ENCODE assay signal across 8 mouse cellular contexts in the genomic region with DNA sequence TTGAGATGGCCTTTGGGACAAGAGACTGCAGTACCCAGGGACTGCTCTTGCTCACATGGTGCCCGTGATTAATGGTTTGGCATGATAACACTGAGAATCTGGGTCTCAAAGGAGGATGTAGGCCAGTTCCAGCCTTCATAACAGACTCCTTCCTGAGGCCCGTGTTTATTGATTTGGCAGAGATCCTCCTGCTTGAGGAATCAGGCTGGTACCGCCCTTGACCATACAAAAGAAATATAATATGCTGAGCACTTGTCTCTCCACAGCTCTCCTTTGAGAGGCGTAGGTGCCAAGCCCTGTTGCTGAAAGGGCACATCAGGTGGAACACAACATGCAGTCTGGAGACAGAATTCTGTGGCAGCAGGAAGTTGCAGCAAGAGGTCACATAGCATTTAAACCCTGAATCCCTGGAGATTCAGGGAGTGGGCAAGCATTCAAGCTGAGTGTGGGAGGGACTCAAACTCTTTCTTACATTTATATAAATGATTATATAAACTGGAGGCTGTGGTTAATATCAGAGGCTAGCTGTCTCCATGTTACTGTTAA. TPM values are rescaled to one million over a fixed set of nuclear protein-coding genes. Genes with fewer than 3 reads are reported as not detected.
DNase-seq lines count a peak whose midpoint lies in the region; ATAC-seq and TF ChIP-seq lines count a peak whose summit lies in the region.

No protein-coding gene starts in this region.

- no peak for TF ChIP-seq CTCF in heart, postnatal 0 days (IDR thresholded peaks at IDR 0.05; ENCODE audit: low read depth)

- H3K27me3 ChIP-seq in embryonic facial prominence, embryonic 10.5 days (replicated peaks; ENCODE audit: low read depth, poor library complexity, severe bottlenecking), result no peaks in the 10 kb centered on the region
- no peaks in the 10 kb centered on the region for H3K27me3 ChIP-seq in heart, postnatal 0 days (ENCODE audit: control insufficient read depth, insufficient read depth, low read length)
- no peaks in the 10 kb centered on the region for H3K27me3 ChIP-seq in midbrain, embryonic 12.5 days

- WGBS in embryonic facial prominence, embryonic 10.5 days, result 39% methylated on average over 4 of the region's 4 CpGs
- whole genome bisulfite sequencing in heart, postnatal 0 days, result 22% methylated on average over 4 of the region's 4 CpGs
- WGBS in midbrain, embryonic 12.5 days, result 45% methylated on average over 4 of the region's 4 CpGs

- H3K9me3 ChIP-seq in embryonic facial prominence, embryonic 10.5 days, result no peaks in the 10 kb centered on the region
- no peaks in the 10 kb centered on the region for H3K9me3 ChIP-seq in heart, postnatal 0 days (replicated peaks; ENCODE audit: control insufficient read depth, low read length)
- no peaks in the 10 kb centered on the region for H3K9me3 ChIP-seq in midbrain, embryonic 12.5 days

- no peak overlapping the region for H3K4me2 ChIP-seq in heart, postnatal 0 days (ENCODE audit: low read depth, low read length)
- H3K4me2 ChIP-seq in midbrain, embryonic 12.5 days (replicated peaks), result no peak overlapping the region

- no peaks in the 10 kb centered on the region; the same call in 1 of the 2 replicates for H3K36me3 ChIP-seq in embryonic facial prominence, embryonic 10.5 days (replicated peaks)
- H3K36me3 ChIP-seq in heart, postnatal 0 days (replicated peaks; ENCODE audit: control insufficient read depth, insufficient read depth, low read length), result 0 out of 2 replicates have a peak, but pooled peaks cover 3% of the 10 kb centered on the region
- no peaks in the 10 kb centered on the region for H3K36me3 ChIP-seq in midbrain, embryonic 12.5 days

- peak; percentile 43 for DNase-seq in embryo, embryonic 10 days (ENCODE audit: low spot score)
- DNase-seq in embryo, embryonic 9.5 days (ENCODE audit: extremely low spot score), result no peak
- DNase-seq in embryonic facial prominence, embryonic 10.5 days (ENCODE audit: low spot score), result peak; percentile 45
- no peak for DNase-seq in heart, postnatal 0 days (ENCODE audit: low spot score)
- DNase-seq in kidney, postnatal 25 days, result peak; percentile 56 to 69
- no peak for DNase-seq in thymus, postnatal 25 days
- DNase-seq in left cerebral cortex, adult 8-10 months (ENCODE audit: low spot score in 2 of 2), result no peak

- H3K4me1 ChIP-seq in embryonic facial prominence, embryonic 10.5 days, result peaks cover 58% of the 10 kb centered on the region
- H3K4me1 ChIP-seq in heart, postnatal 0 days (ENCODE audit: control insufficient read depth, insufficient read depth), result peaks cover 40% of the 10 kb centered on the region
- H3K4me1 ChIP-seq in midbrain, embryonic 12.5 days, result peaks cover 38% of the 10 kb centered on the region

- H3K9ac ChIP-seq in heart, postnatal 0 days (replicated peaks; ENCODE audit: low read depth, low read length), result no peak overlapping the region; the same call in 1 of the 2 replicates
- H3K9ac ChIP-seq in midbrain, embryonic 12.5 days (replicated peaks), result no peak overlapping the region

- no peak overlapping the region for H3K4me3 ChIP-seq in embryonic facial prominence, embryonic 10.5 days
- no peak overlapping the region for H3K4me3 ChIP-seq in heart, postnatal 0 days (ENCODE audit: low read depth, low read length)
- H3K4me3 ChIP-seq in midbrain, embryonic 12.5 days, result no peak overlapping the region

- peak; percentile 30; the same call in 1 of the 2 replicates for ATAC-seq in heart, postnatal 0 days (ENCODE audit: insufficient read depth, low read depth)
- ATAC-seq in midbrain, embryonic 12.5 days (ENCODE audit: low FRiP score, low read depth), result 0 out of 2 replicates have a peak, but pooled peaks have one; percentile 38

- peak overlapping the region; percentile 76 for H3K27ac ChIP-seq in embryonic facial prominence, embryonic 10.5 days (replicated peaks)
- H3K27ac ChIP-seq in heart, postnatal 0 days (ENCODE audit: low read depth), result peak overlapping the region; percentile 88
- H3K27ac ChIP-seq in midbrain, embryonic 12.5 days (replicated peaks), result peak overlapping the region; percentile 68

- no peak for TF ChIP-seq EP300 in heart, postnatal 0 days (IDR thresholded peaks at IDR 0.05; ENCODE audit: low read depth)

RNA-seq across cellular contexts. Expression of a gene that starts 36.1 kb away (rescaled TPM):
- 20.2 and 21.4 TPM in 2 replicates for polyA plus RNA-seq in embryonic facial prominence, embryonic 10.5 days (2016; fragmentation: Nextera tagmentation; extraction: Ambion mirVana)
- total RNA-seq in heart, postnatal 0 days (2014; rRNA removed; ENCODE audit: low replicate concordance), result 24.6 and 27.0 TPM in 2 replicates
- polyA plus RNA-seq in heart, postnatal 0 days (2015; fragmentation: Nextera tagmentation; extraction: Ambion mirVana), result 11.9 and 12.7 TPM in 2 replicates
- 45.8 and 49.9 TPM in 2 replicates for polyA plus RNA-seq in midbrain, embryonic 12.5 days (2016; fragmentation: Nextera tagmentation; extraction: Ambion mirVana)
- 100 to 1,000 TPM; 143 to 158 (median 149) TPM for total RNA-seq in left cerebral cortex, adult 8-10 months (2022)

Comparison
In these comparisons a context has a peak if more than half of its experiments do, and no peak if none do; other contexts are left out.
1. DNase-seq: peak in embryo, embryonic 10 days (single experiment), embryonic facial prominence, embryonic 10.5 days (single experiment) and kidney, postnatal 25 days (2 of 2); none in embryo, embryonic 9.5 days (single experiment), heart, postnatal 0 days (single experiment), thymus, postnatal 25 days (single experiment) and left cerebral cortex, adult 8-10 months (0 of 2).
2. Peak in every context shown above with its lines, with median percentiles within 50 percentile points of each other: H3K27ac ChIP-seq.